Mouse (Mus musculus) lung, postnatal 14 days (tissue): ENCODE results near the gene Ccdc151.

Experiments
- DNase-seq: peaks from one replicate; pipeline ENCODE4 v3.0.0; 2021

The Ccdc151 gene

GRCm38 (mm10) chr9:21955570-21956281 lies 46.7 kb downstream of the Ccdc151 start, which contains the start of gene Swsap1:
Gene Swsap1, plus strand, starts transcription at chr9:21955755.
- peak; percentile 98 for DNase-seq

- DNase-seq: no peak
These were observed 47.2 kb downstream of the Ccdc151 start for GRCm38 (mm10) chr9:21955225-21955569.

GRCm38 (mm10) chr9:21954635-21955034 lies 47.8 kb downstream of the Ccdc151 start:
- no peak for DNase-seq

- no peak for DNase-seq
These were observed 48.8 kb downstream of the Ccdc151 start for GRCm38 (mm10) chr9:21953600-21953999.

GRCm38 (mm10) chr9:21951977-21952376 lies 50.5 kb downstream of the Ccdc151 start:
- no peak for DNase-seq

GRCm38 (mm10) chr9:21950322-21950721 lies 52.1 kb downstream of the Ccdc151 start:
- peak; percentile 84 for DNase-seq

GRCm38 (mm10) chr9:21948790-21949189 lies 53.6 kb downstream of the Ccdc151 start:
- DNase-seq: no peak

- no peak for DNase-seq
These were observed 54.3 kb downstream of the Ccdc151 start for GRCm38 (mm10) chr9:21948146-21948545.

- DNase-seq: no peak
These were observed 54.8 kb downstream of the Ccdc151 start for GRCm38 (mm10) chr9:21947540-21948130.

GRCm38 (mm10) chr9:21944267-21944666 lies 58.2 kb downstream of the Ccdc151 start:
- DNase-seq: no peak

- no peak for DNase-seq
These were observed 58.8 kb downstream of the Ccdc151 start for GRCm38 (mm10) chr9:21943638-21944037.

GRCm38 (mm10) chr9:21943046-21943445 lies 59.4 kb downstream of the Ccdc151 start:
- no peak for DNase-seq
